Mouse (Mus musculus): ENCODE measurements around the gene Triap1. TPM values are rescaled to one million over a fixed set of nuclear protein-coding genes. Genes with fewer than 3 reads are reported as not detected.

Triap1 gene
- polyA plus RNA-seq, 1 experiment from 2014 or later = 47.6 TPM

DNA sequence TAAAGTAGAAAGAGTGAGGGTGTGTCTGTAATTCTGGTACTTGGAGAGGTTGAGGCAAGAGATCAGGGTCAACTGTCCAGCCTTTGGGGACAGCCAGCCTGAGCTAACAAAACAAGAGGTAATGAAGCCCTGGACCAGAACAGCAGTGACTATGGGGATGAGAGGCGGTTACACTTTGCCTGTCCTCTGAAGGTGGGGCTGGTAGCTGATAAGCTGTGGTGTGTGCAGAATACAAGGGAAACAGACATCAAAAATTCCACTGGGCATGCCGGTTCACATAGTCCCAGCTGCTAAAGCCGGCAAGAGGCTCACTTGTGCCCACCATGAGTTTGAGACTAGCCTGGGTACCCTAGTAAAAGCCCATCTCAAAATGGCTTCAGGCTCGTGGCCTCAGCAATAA, 28.7 kb upstream of the Triap1 start:
- Histone ChIP-seq H3K36me3 (ENCODE audit: control insufficient read depth, insufficient read depth, low read length) (no peaks in the 10 kb centered on the region), H3K4me1 (ENCODE audit: control insufficient read depth in 2 of 2, insufficient read depth in 2 of 2, low read length in 2 of 2) (peaks cover 21 to 25% of the 10 kb centered on the region in 2 experiments), H3K4me3 (ENCODE audit: control insufficient read depth in 1 of 2, insufficient read depth in 1 of 2, low read depth in 1 of 2, low read length in 2 of 2) (no peak overlapping the region), H3K9ac (ENCODE audit: low read length) (no peak overlapping the region), H3K4me2 (ENCODE audit: low read length) (no peak overlapping the region), H3K27me3 (ENCODE audit: control insufficient read depth, insufficient read depth, low read length) (no peaks in the 10 kb centered on the region), H3K27ac (replicated peaks in 1 of 2; ENCODE audit: control insufficient read depth in 1 of 2, insufficient read depth in 1 of 2, low read depth in 2 of 2, low read length in 2 of 2) (peak overlapping the region; percentile 19 to 41; a peak in 2 of 4 replicates), H3K9me3 (ENCODE audit: control insufficient read depth, low read length) (no peaks in the 10 kb centered on the region)
- no peak for ATAC-seq (ENCODE audit: insufficient number of reproducible peaks, insufficient read depth, low FRiP score, low read depth)
- 39% methylated on average over 4 of the region's 4 CpGs for WGBS

GRCm38 (mm10) chr5:115312816-115313667, 28.0 kb upstream of the Triap1 start:
- 41% methylated on average over 10 of the region's 10 CpGs for WGBS
- H3K27ac ChIP-seq (replicated peaks in 1 of 2; ENCODE audit: control insufficient read depth in 1 of 2, insufficient read depth in 1 of 2, low read depth in 2 of 2, low read length in 2 of 2) = peak overlapping the region; percentile 28 to 41; a peak in 2 of 4 replicates
- ATAC-seq (ENCODE audit: insufficient number of reproducible peaks, insufficient read depth, low FRiP score, low read depth) = no peak

DNA sequence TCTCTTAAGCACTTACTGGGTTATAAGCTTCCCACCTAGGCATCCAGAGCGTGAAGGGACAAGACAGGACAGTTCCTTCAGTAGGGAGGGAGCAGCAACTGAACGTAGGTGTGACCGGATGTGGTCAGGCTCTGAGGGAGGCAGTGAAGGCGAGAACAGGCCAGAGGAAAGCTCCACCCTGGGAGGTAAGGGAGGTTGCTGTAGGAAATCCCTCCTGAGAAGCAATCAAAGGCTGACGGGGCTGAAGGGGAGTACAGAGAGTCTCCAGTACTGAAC, 27.4 kb upstream of the Triap1 start:
- H3K4me2 ChIP-seq (ENCODE audit: low read length) = no peak overlapping the region
- no peaks in the 10 kb centered on the region for H3K36me3 ChIP-seq (ENCODE audit: control insufficient read depth, insufficient read depth, low read length)
- 45% methylated on average over 5 of the region's 5 CpGs for WGBS
- H3K9ac ChIP-seq (ENCODE audit: low read length) = no peak overlapping the region
- ATAC-seq (ENCODE audit: insufficient number of reproducible peaks, insufficient read depth, low FRiP score, low read depth) = no peak
- H3K27me3 ChIP-seq (ENCODE audit: control insufficient read depth, insufficient read depth, low read length) = no peaks in the 10 kb centered on the region
- H3K4me1 ChIP-seq (ENCODE audit: control insufficient read depth in 2 of 2, insufficient read depth in 2 of 2, low read length in 2 of 2) = peaks cover 28 to 35% of the 10 kb centered on the region in 2 experiments
- no peaks in the 10 kb centered on the region for H3K9me3 ChIP-seq (ENCODE audit: control insufficient read depth, low read length)
- no peak overlapping the region for H3K4me3 ChIP-seq (ENCODE audit: control insufficient read depth in 1 of 2, insufficient read depth in 1 of 2, low read depth in 1 of 2, low read length in 2 of 2)
- 0 out of 4 replicates have a peak overlapping the region, but pooled peaks of 1 of the 2 experiments have one; percentile 41 for H3K27ac ChIP-seq (replicated peaks in 1 of 2; ENCODE audit: control insufficient read depth in 1 of 2, insufficient read depth in 1 of 2, low read depth in 2 of 2, low read length in 2 of 2)

More at GRCm38 (mm10) chr5:115312816-115313667, 28.0 kb upstream of the Triap1 start:
- H3K9me3 ChIP-seq (ENCODE audit: control insufficient read depth, low read length) = no peaks in the 10 kb centered on the region
- H3K27me3 ChIP-seq (ENCODE audit: control insufficient read depth, insufficient read depth, low read length) = no peaks in the 10 kb centered on the region
- no peak overlapping the region for H3K4me3 ChIP-seq (ENCODE audit: control insufficient read depth in 1 of 2, insufficient read depth in 1 of 2, low read depth in 1 of 2, low read length in 2 of 2)
- H3K4me1 ChIP-seq (ENCODE audit: control insufficient read depth in 2 of 2, insufficient read depth in 2 of 2, low read length in 2 of 2) = peaks cover 27 to 32% of the 10 kb centered on the region in 2 experiments
- no peak overlapping the region for H3K9ac ChIP-seq (ENCODE audit: low read length)
- H3K4me2 ChIP-seq (ENCODE audit: low read length) = no peak overlapping the region
- H3K36me3 ChIP-seq (ENCODE audit: control insufficient read depth, insufficient read depth, low read length) = no peaks in the 10 kb centered on the region

- Histone ChIP-seq H3K9ac (ENCODE audit: low read length) (peak overlapping the region; percentile 26; the same call in 1 of the 2 replicates), H3K27ac (replicated peaks in 1 of 2; ENCODE audit: control insufficient read depth in 1 of 2, insufficient read depth in 1 of 2, low read depth in 2 of 2, low read length in 2 of 2) (peak overlapping the region; percentile 47 to 56; a peak in 3 of 4 replicates), H3K27me3 (ENCODE audit: control insufficient read depth, insufficient read depth, low read length) (no peaks in the 10 kb centered on the region), H3K4me3 (ENCODE audit: control insufficient read depth in 1 of 2, insufficient read depth in 1 of 2, low read depth in 1 of 2, low read length in 2 of 2) (no peak overlapping the region), H3K4me2 (ENCODE audit: low read length) (peak overlapping the region; percentile 40), H3K36me3 (ENCODE audit: control insufficient read depth, insufficient read depth, low read length) (no peaks in the 10 kb centered on the region), H3K9me3 (ENCODE audit: control insufficient read depth, low read length) (no peaks in the 10 kb centered on the region), H3K4me1 (ENCODE audit: control insufficient read depth in 2 of 2, insufficient read depth in 2 of 2, low read length in 2 of 2) (peaks cover 35 to 39% of the 10 kb centered on the region in 2 experiments)
- no peak for ATAC-seq (ENCODE audit: insufficient number of reproducible peaks, insufficient read depth, low FRiP score, low read depth)
- 14% methylated on average over 14 of the region's 14 CpGs for WGBS
These were observed 23.9 kb upstream of the Triap1 start for GRCm38 (mm10) chr5:115316968-115317644.

DNA sequence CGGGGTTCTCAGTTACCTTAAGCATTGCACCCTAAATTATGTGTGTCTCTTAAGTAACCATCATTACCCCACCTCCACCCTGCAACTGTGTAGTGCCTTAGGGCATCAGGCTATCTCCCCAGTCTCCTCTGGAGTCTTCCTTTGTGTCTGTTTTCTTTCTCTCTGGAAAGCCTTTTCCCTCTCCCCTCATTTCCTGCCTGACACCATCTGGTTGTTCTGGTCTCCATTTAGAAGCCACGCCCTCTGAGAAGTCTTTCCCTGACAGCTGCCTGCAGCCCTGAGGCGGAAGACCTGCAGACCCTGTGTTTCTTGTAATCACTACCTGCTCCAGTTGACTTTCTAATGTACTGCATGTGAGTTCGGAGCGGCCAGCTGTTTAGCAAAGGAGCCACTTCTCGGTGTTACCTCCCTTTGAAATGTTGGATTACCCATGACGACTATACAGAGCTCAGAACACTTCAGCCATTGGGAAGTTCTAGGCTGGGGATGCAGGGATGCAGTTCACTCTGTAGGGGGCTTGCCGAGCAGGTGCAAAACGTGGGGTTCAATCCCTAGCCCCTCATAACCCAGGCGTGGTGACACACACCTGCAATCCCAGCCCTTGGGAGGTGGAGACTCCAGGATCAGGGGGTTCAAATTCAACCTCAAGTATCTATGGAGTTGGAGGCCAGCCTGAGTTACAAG, 23.2 kb upstream of the Triap1 start:
- H3K4me1 ChIP-seq (ENCODE audit: control insufficient read depth in 2 of 2, insufficient read depth in 2 of 2, low read length in 2 of 2) = peaks cover 32 to 34% of the 10 kb centered on the region in 2 experiments
- H3K9me3 ChIP-seq (ENCODE audit: control insufficient read depth, low read length) = no peaks in the 10 kb centered on the region
- H3K36me3 ChIP-seq (ENCODE audit: control insufficient read depth, insufficient read depth, low read length) = no peaks in the 10 kb centered on the region
- H3K4me3 ChIP-seq (ENCODE audit: control insufficient read depth in 1 of 2, insufficient read depth in 1 of 2, low read depth in 1 of 2, low read length in 2 of 2) = no peak overlapping the region
- no peak overlapping the region for H3K9ac ChIP-seq (ENCODE audit: low read length)
- 13% methylated on average over 10 of the region's 10 CpGs for WGBS
- ATAC-seq (ENCODE audit: insufficient number of reproducible peaks, insufficient read depth, low FRiP score, low read depth) = peak; percentile 53; the same call in 1 of the 2 replicates
- no peaks in the 10 kb centered on the region for H3K27me3 ChIP-seq (ENCODE audit: control insufficient read depth, insufficient read depth, low read length)
- H3K27ac ChIP-seq (replicated peaks in 1 of 2; ENCODE audit: control insufficient read depth in 1 of 2, insufficient read depth in 1 of 2, low read depth in 2 of 2, low read length in 2 of 2) = peak overlapping the region; percentile 47 to 56; a peak in 3 of 4 replicates
- peak overlapping the region; percentile 40 for H3K4me2 ChIP-seq (ENCODE audit: low read length)

GRCm38 (mm10) chr5:115319004-115319940, 21.8 kb upstream of the Triap1 start:
- Histone ChIP-seq H3K4me1 (ENCODE audit: control insufficient read depth in 2 of 2, insufficient read depth in 2 of 2, low read length in 2 of 2) (peaks cover 22 to 23% of the 10 kb centered on the region in 2 experiments), H3K27me3 (ENCODE audit: control insufficient read depth, insufficient read depth, low read length) (no peaks in the 10 kb centered on the region), H3K9ac (ENCODE audit: low read length) (peak overlapping the region; percentile 70), H3K4me3 (ENCODE audit: control insufficient read depth in 1 of 2, insufficient read depth in 1 of 2, low read depth in 1 of 2, low read length in 2 of 2) (peak overlapping the region; percentile 43 to 45), H3K4me2 (ENCODE audit: low read length) (peak overlapping the region; percentile 88), H3K27ac (replicated peaks in 1 of 2; ENCODE audit: control insufficient read depth in 1 of 2, insufficient read depth in 1 of 2, low read depth in 2 of 2, low read length in 2 of 2) (peak overlapping the region; percentile 59 to 69), H3K9me3 (ENCODE audit: control insufficient read depth, low read length) (no peaks in the 10 kb centered on the region), H3K36me3 (ENCODE audit: control insufficient read depth, insufficient read depth, low read length) (no peaks in the 10 kb centered on the region)
- ATAC-seq (ENCODE audit: insufficient number of reproducible peaks, insufficient read depth, low FRiP score, low read depth) = peak; percentile 73
- WGBS = under 1% methylated on average over 22 of the region's 22 CpGs
